Mouse (Mus musculus): ENCODE data around the gene Slc39a11.

Gene Slc39a11

GRCm38 (mm10) chr11:113296912-113297625 is 352.8 kb downstream of the Slc39a11 start:
- DNase-seq (ENCODE audit: low read depth in 1 of 2, low spot score in 2 of 2): no peak

- DNase-seq (ENCODE audit: low read depth in 1 of 2, low spot score in 2 of 2): no peak
Measured at GRCm38 (mm10) chr11:113296162-113296561, 353.7 kb downstream of the Slc39a11 start.

GRCm38 (mm10) chr11:113294518-113294917 is 355.4 kb downstream of the Slc39a11 start:
- no peak for DNase-seq (ENCODE audit: low read depth in 1 of 2, low spot score in 2 of 2)

GRCm38 (mm10) chr11:113292906-113293614 is 356.8 kb downstream of the Slc39a11 start:
- no peak for DNase-seq (ENCODE audit: low read depth in 1 of 2, low spot score in 2 of 2)

GRCm38 (mm10) chr11:113291781-113292714 is 357.8 kb downstream of the Slc39a11 start:
- DNase-seq (ENCODE audit: low read depth in 1 of 2, low spot score in 2 of 2): no peak

- no peak for DNase-seq (ENCODE audit: low read depth in 1 of 2, low spot score in 2 of 2)
Measured at GRCm38 (mm10) chr11:113290911-113291310, 359.0 kb downstream of the Slc39a11 start.

GRCm38 (mm10) chr11:113284951-113285741 is 364.7 kb downstream of the Slc39a11 start:
- DNase-seq (ENCODE audit: low read depth in 1 of 2, low spot score in 2 of 2): no peak

- DNase-seq (ENCODE audit: low read depth in 1 of 2, low spot score in 2 of 2): no peak
Measured at GRCm38 (mm10) chr11:113283376-113283811, 366.5 kb downstream of the Slc39a11 start.

GRCm38 (mm10) chr11:113278238-113278637 is 371.6 kb downstream of the Slc39a11 start:
- DNase-seq (ENCODE audit: low read depth in 1 of 2, low spot score in 2 of 2): no peak

- no peak for DNase-seq (ENCODE audit: low read depth in 1 of 2, low spot score in 2 of 2)
Measured at GRCm38 (mm10) chr11:113277034-113277612, 372.8 kb downstream of the Slc39a11 start.

- DNase-seq (ENCODE audit: low read depth in 1 of 2, low spot score in 2 of 2): no peak
Measured at GRCm38 (mm10) chr11:113276518-113276917, 373.4 kb downstream of the Slc39a11 start.

GRCm38 (mm10) chr11:113274037-113274436 is 375.8 kb downstream of the Slc39a11 start:
- DNase-seq (ENCODE audit: low read depth in 1 of 2, low spot score in 2 of 2): no peak

GRCm38 (mm10) chr11:113271857-113272256 is 378.0 kb downstream of the Slc39a11 start:
- DNase-seq (ENCODE audit: low read depth in 1 of 2, low spot score in 2 of 2): no peak

- DNase-seq (ENCODE audit: low read depth in 1 of 2, low spot score in 2 of 2): no peak
Measured at GRCm38 (mm10) chr11:113268831-113269319, 381.0 kb downstream of the Slc39a11 start.

GRCm38 (mm10) chr11:113267516-113268230 is 382.2 kb downstream of the Slc39a11 start:
- no peak for DNase-seq (ENCODE audit: low read depth in 1 of 2, low spot score in 2 of 2)

- no peak for DNase-seq (ENCODE audit: low read depth in 1 of 2, low spot score in 2 of 2)
Measured at GRCm38 (mm10) chr11:113266706-113267105, 383.2 kb downstream of the Slc39a11 start.

GRCm38 (mm10) chr11:113265567-113265966 is 384.3 kb downstream of the Slc39a11 start:
- DNase-seq (ENCODE audit: low read depth in 1 of 2, low spot score in 2 of 2): no peak

GRCm38 (mm10) chr11:113263971-113264370 is 385.9 kb downstream of the Slc39a11 start:
- no peak for DNase-seq (ENCODE audit: low read depth in 1 of 2, low spot score in 2 of 2)

GRCm38 (mm10) chr11:113262062-113262461 is 387.8 kb downstream of the Slc39a11 start:
- DNase-seq (ENCODE audit: low read depth in 1 of 2, low spot score in 2 of 2): no peak

All from monocyte, adult 2 months (primary cell).